Mouse (Mus musculus) spleen, adult 2 months (tissue): ENCODE data around the gene Dhx30.

Experiments used
- CTCF ChIP-seq: fragments of 200-500 bp; IDR thresholded peaks from 2 replicates; pipeline ENCODE4 v1.5.1; 2011; ENCODE audit warnings: mild to moderate bottlenecking, inconsistent platforms; ENCODE audit not compliant: insufficient read depth, insufficient read length, insufficient replicate concordance; ENCODE audit errors: extremely low read depth
- POLR2A ChIP-seq: fragments of 200-500 bp; IDR thresholded peaks from 2 replicates; pipeline ENCODE4 v1.6.1; 2011; ENCODE audit warnings: low read depth, low read length, inconsistent platforms

GRCm38 (mm10) chr9:110162441-110162840 is 44.8 kb upstream of the Dhx30 start:
- TF ChIP-seq POLR2A: no peak
- no peak for TF ChIP-seq CTCF
